Mouse (Mus musculus) CH12.LX (cell line): Measurements from ENCODE around the gene 2810408A11Rik. TPM values are rescaled to one million over a fixed set of nuclear protein-coding genes. Genes with fewer than 3 reads are reported as not detected.

Experiments
- DNase-seq: peaks from one replicate; pipeline ENCODE4 v3.0.0-alpha.2; 2013; ENCODE audit errors: extremely low read depth
- H3K27ac ChIP-seq: 2 replicates; pipeline ENCODE4 v1.5.1; 2012; ENCODE audit warnings: low read depth, mild to moderate bottlenecking, control low read depth, moderate library complexity; ENCODE audit not compliant: insufficient read depth
- H3K27me3 ChIP-seq: replicated peaks from 2 replicates; pipeline ENCODE3; 2012; ENCODE audit warnings: inconsistent platforms
- H3K36me3 ChIP-seq, 2 experiments: replicated peaks in 1 of 2; 2 replicates each; pipeline versions ENCODE3 to v1.6.1; 2012; ENCODE audit warnings: inconsistent platforms in 1 of 2, low read length in 1 of 2, mild to moderate bottlenecking in 1 of 2, mixed read lengths in 1 of 2, moderate library complexity in 1 of 2; ENCODE audit not compliant: control insufficient read depth in 1 of 2, insufficient read depth in 1 of 2
- H3K4me1 ChIP-seq, 2 experiments: 2 replicates each; pipeline ENCODE4 v1.6.1; 2012; ENCODE audit warnings: inconsistent platforms in 1 of 2, moderate library complexity in 1 of 2; ENCODE audit not compliant: insufficient read depth in 2 of 2, control insufficient read depth in 1 of 2
- H3K4me2 ChIP-seq: 2 replicates; pipeline ENCODE4 v1.6.1; 2012; ENCODE audit warnings: low read depth, mild to moderate bottlenecking, control low read depth; ENCODE audit not compliant: poor library complexity, insufficient read depth, severe bottlenecking
- H3K4me3 ChIP-seq, 3 experiments: fragments of 150-350 bp in 1 of 3; sonication (generic) in 1 of 3; replicated peaks in 1 of 3; 2 replicates each; pipeline versions ENCODE3 to v1.5.1; 2011 to 2012; ENCODE audit warnings: low read depth in 2 of 3, low read length in 2 of 3, mild to moderate bottlenecking in 2 of 3, moderate library complexity in 2 of 3, control low read depth in 1 of 3, improper control_type of control experiment in 1 of 3, inconsistent platforms in 1 of 3, mixed read lengths in 1 of 3; ENCODE audit not compliant: poor library complexity in 1 of 3
- H3K79me2 ChIP-seq: replicated peaks from 2 replicates; pipeline ENCODE4 v1.6.1; 2012; ENCODE audit warnings: mild to moderate bottlenecking, moderate library complexity; ENCODE audit not compliant: control insufficient read depth, poor library complexity, insufficient read depth, severe bottlenecking; ENCODE audit errors: extremely low read depth
- H3K9ac ChIP-seq: 2 replicates; pipeline ENCODE4 v1.6.1; 2012; ENCODE audit warnings: low read depth, mild to moderate bottlenecking, control low read depth, moderate library complexity; ENCODE audit not compliant: insufficient read depth
- H3K9me3 ChIP-seq: replicated peaks from 2 replicates; pipeline ENCODE3; 2012; ENCODE audit warnings: low read length, inconsistent platforms, mixed read lengths
- BHLHE40 ChIP-seq: IDR thresholded peaks from 2 replicates; pipeline ENCODE4 v1.6.1; 2011; ENCODE audit warnings: mild to moderate bottlenecking, low read depth, low read length, improper control_type of control experiment
- CHD2 ChIP-seq: IDR thresholded peaks from 2 replicates; pipeline ENCODE4 v1.6.1; 2011; ENCODE audit warnings: low read length, improper control_type of control experiment
- CTCF ChIP-seq, 2 experiments: IDR thresholded peaks in 1 of 2; conservative IDR thresholded peaks in 1 of 2; 2 replicates each; pipeline ENCODE4 v1.5.1; 2011 to 2012; ENCODE audit warnings: low read depth in 2 of 2, low read length in 2 of 2, improper control_type of control experiment in 1 of 2, inconsistent platforms in 1 of 2, mild to moderate bottlenecking in 1 of 2, moderate library complexity in 1 of 2
- E2F4 ChIP-seq: IDR thresholded peaks from 2 replicates; pipeline ENCODE4 v1.6.1; 2011; ENCODE audit warnings: low read depth, low read length, improper control_type of control experiment; ENCODE audit not compliant: insufficient replicate concordance
- ELF1 ChIP-seq: IDR thresholded peaks from 2 replicates; pipeline ENCODE4 v1.6.1; 2014; ENCODE audit warnings: low read depth, mild to moderate bottlenecking, inconsistent platforms, low read length, improper control_type of control experiment
- EP300 ChIP-seq: IDR thresholded peaks from 2 replicates; pipeline ENCODE4 v1.6.1; 2011; ENCODE audit warnings: low read length, improper control_type of control experiment
- GABPA ChIP-seq: IDR thresholded peaks from 2 replicates; pipeline ENCODE4 v1.6.1; 2012; ENCODE audit warnings: low read depth, low read length, improper control_type of control experiment, inconsistent platforms; ENCODE audit not compliant: insufficient replicate concordance
- HCFC1 ChIP-seq: IDR thresholded peaks from 2 replicates; pipeline ENCODE4 v1.6.1; 2012; ENCODE audit warnings: low read depth, mild to moderate bottlenecking, inconsistent platforms, low read length, improper control_type of control experiment
- IRF4 ChIP-seq: IDR thresholded peaks from 2 replicates; pipeline ENCODE4 v1.6.1; 2014; ENCODE audit warnings: low read depth, mild to moderate bottlenecking, inconsistent platforms, low read length, improper control_type of control experiment
- JUN ChIP-seq: IDR thresholded peaks from 2 replicates; pipeline ENCODE4 v1.6.1; 2011; ENCODE audit warnings: low read depth, mild to moderate bottlenecking, low read length, improper control_type of control experiment, moderate library complexity; ENCODE audit not compliant: insufficient read depth
- MAX ChIP-seq: IDR thresholded peaks from 2 replicates; pipeline ENCODE4 v1.6.1; 2011; ENCODE audit warnings: low read length, improper control_type of control experiment
- MAZ ChIP-seq: IDR thresholded peaks from 2 replicates; pipeline ENCODE4 v1.6.1; 2012; ENCODE audit warnings: low read depth, mild to moderate bottlenecking, inconsistent platforms, low read length, improper control_type of control experiment, moderate library complexity
- MEF2A ChIP-seq: IDR thresholded peaks from 2 replicates; pipeline ENCODE4 v1.6.1; 2014; ENCODE audit warnings: low read depth, mild to moderate bottlenecking, inconsistent platforms, low read length, improper control_type of control experiment, borderline replicate concordance
- MXI1 ChIP-seq: IDR thresholded peaks from 2 replicates; pipeline ENCODE4 v1.6.1; 2011; ENCODE audit warnings: mild to moderate bottlenecking, low read depth, low read length, improper control_type of control experiment
- NRF1 ChIP-seq: IDR thresholded peaks from 2 replicates; pipeline ENCODE4 v1.6.1; 2014; ENCODE audit warnings: low read depth, mild to moderate bottlenecking, inconsistent platforms, low read length, improper control_type of control experiment, moderate library complexity
- PAX5 ChIP-seq: IDR thresholded peaks from 2 replicates; pipeline ENCODE4 v1.6.1; 2012; ENCODE audit warnings: low read length, inconsistent platforms, mixed read lengths
- SIN3A ChIP-seq: IDR thresholded peaks from 2 replicates; pipeline ENCODE4 v1.6.1; 2012; ENCODE audit warnings: low read length, improper control_type of control experiment, inconsistent platforms
- TBP ChIP-seq: conservative IDR thresholded peaks from 2 replicates; pipeline ENCODE4 v1.6.1; 2011; ENCODE audit warnings: low read depth, low read length, improper control_type of control experiment
- TCF12 ChIP-seq: IDR thresholded peaks from 2 replicates; pipeline ENCODE4 v1.6.1; 2014; ENCODE audit warnings: low read depth, mild to moderate bottlenecking, inconsistent platforms, low read length, improper control_type of control experiment
- UBTF ChIP-seq: IDR thresholded peaks from 2 replicates; pipeline ENCODE4 v1.6.1; 2012; ENCODE audit warnings: low read depth, mild to moderate bottlenecking, inconsistent platforms, low read length, improper control_type of control experiment, moderate library complexity
- USF1 ChIP-seq: IDR thresholded peaks from 2 replicates; pipeline ENCODE4 v1.6.1; 2014; ENCODE audit warnings: low read depth, mild to moderate bottlenecking, inconsistent platforms, low read length, improper control_type of control experiment
- USF2 ChIP-seq: conservative IDR thresholded peaks from 2 replicates; pipeline ENCODE4 v1.6.1; 2011; ENCODE audit warnings: low read depth, low read length, improper control_type of control experiment
- dilution Hi-C: fragments of 300-500 bp; cut with MboI; formaldehyde crosslinking; loops from 2 replicates; pipeline ENCODE4 v1.14.3; 2020; ENCODE audit warnings: low sequenced_read_pairs; ENCODE audit not compliant: extremely low pct_unique_long_range_greater_than_20kb, extremely low pct_ligation_motif_present
- in situ Hi-C: fragments of 300-500 bp; cut with MboI; formaldehyde crosslinking; loops from 3 replicates; pipeline ENCODE4 v1.14.3; 2019; ENCODE audit warnings: low sequenced_read_pairs, low pct_ligation_motif_present, low pct_unique_long_range_greater_than_20kb, mixed read lengths
- polyA plus RNA-seq: library from polyadenylated mRNA; unstranded; fragments of >175 nt; gene quantifications from 2 replicates; pipeline ENCODE4 v1.2.1, GENCODE M21; 2012; ENCODE audit warnings: low read depth; ENCODE audit not compliant: insufficient read length
- total RNA-seq, 2 experiments: library from RNA; depleted of rRNA; stranded (reverse); fragments of 300-350 nt in 1 of 2; fragments of >200 nt in 1 of 2; gene quantifications; 2 replicates each; pipeline ENCODE4 v1.2.3; 2012 to 2014

2810408A11Rik gene
- total and polyA plus RNA-seq, 3 experiments = 0.33 to 0.86 (median 0.59) TPM

DNA sequence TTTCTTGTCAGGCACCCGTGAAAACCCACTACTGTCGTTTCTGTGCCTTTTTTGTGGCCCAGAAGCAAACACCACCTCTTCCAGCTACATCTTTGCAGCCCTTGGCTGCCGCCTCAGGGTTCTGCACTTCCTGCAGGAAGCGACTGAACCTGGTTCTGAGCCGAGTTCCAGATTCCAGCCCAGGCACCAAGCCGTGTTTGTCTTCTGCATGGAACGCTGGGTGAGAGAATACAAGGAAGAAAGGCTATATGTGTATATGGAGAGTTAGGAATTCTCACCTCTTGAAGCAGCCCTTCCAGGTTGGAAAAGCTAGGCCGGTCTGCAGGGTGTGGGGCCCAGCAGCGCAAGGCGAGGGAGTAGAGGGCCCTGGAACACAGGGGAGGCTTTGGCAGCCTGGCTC lies 46.1 kb downstream of the 2810408A11Rik start:
- Histone ChIP-seq H3K4me1 (peaks cover 6 to 16% of the 10 kb centered on the region in 2 experiments), H3K4me3 (no peak overlapping the region), H3K27ac (no peak overlapping the region), H3K9me3 (no peaks in the 10 kb centered on the region), H3K27me3 (no peaks in the 10 kb centered on the region), H3K79me2 (no peaks in the 10 kb centered on the region), H3K4me2 (no peak overlapping the region), H3K36me3 (peaks cover 0 to 28% of the 10 kb centered on the region in 2 experiments), H3K9ac (no peak overlapping the region)
- in situ Hi-C loops = no loop called here
- no peak for DNase-seq
- dilution Hi-C loops = no loop called here
- TF ChIP-seq UBTF (no peak), MAX (no peak), EP300 (no peak), ELF1 (no peak), HCFC1 (no peak), MAZ (no peak), BHLHE40 (no peak)

GRCm38 (mm10) chr11:69853994-69854393 lies 46.8 kb downstream of the 2810408A11Rik start:
- no peak for DNase-seq
- dilution Hi-C loops = no loop called here
- H3K4me3 ChIP-seq = no peak overlapping the region
- no peaks in the 10 kb centered on the region for H3K27me3 ChIP-seq
- H3K36me3 ChIP-seq = peaks cover 0 to 35% of the 10 kb centered on the region in 2 experiments
- no peaks in the 10 kb centered on the region for H3K9me3 ChIP-seq
- no peak overlapping the region for H3K4me2 ChIP-seq
- no peaks in the 10 kb centered on the region for H3K79me2 ChIP-seq
- TF ChIP-seq USF2 = peak; percentile 75
- TF ChIP-seq SIN3A = no peak
- no peak; the same call in 1 of the 2 replicates for TF ChIP-seq BHLHE40
- peak; percentile 72 for TF ChIP-seq USF1
- no peak overlapping the region for H3K27ac ChIP-seq
- in situ Hi-C loops = no loop called here
- H3K9ac ChIP-seq = no peak overlapping the region
- peaks cover 6 to 20% of the 10 kb centered on the region in 2 experiments for H3K4me1 ChIP-seq

DNA sequence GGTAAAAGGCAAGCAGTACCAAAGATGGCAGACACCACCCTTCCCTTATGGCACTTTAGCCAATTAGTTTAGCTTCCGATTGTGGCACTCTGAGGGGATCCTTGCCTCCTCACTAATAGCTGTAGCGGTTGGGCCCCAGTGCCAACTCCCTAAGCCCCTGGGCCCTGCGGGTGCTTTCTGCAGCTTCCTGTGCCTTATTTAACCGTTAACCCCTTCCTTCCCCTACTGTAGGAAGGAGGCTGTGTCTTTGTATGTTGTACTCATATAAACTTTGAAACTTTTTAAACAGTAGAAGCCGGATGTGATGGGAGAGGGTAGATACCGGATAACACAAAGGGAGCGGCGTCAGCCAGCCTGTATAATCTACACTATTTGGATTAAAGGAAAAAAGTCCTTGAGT lies 50.0 kb downstream of the 2810408A11Rik start:
- dilution Hi-C loops = no loop called here
- H3K79me2 ChIP-seq = no peaks in the 10 kb centered on the region
- peaks cover 5 to 24% of the 10 kb centered on the region in 2 experiments for H3K4me1 ChIP-seq
- TF ChIP-seq E2F4 = no peak
- TF ChIP-seq GABPA = no peak
- TF ChIP-seq USF2 = no peak
- TF ChIP-seq EP300 = no peak
- no peak for TF ChIP-seq IRF4
- no peak for TF ChIP-seq JUN
- TF ChIP-seq ELF1 = no peak
- no peak for TF ChIP-seq TCF12
- no peak for TF ChIP-seq PAX5
- TF ChIP-seq MAX = no peak
- no peak for TF ChIP-seq NRF1
- TF ChIP-seq MAZ = no peak
- TF ChIP-seq MEF2A = no peak
- TF ChIP-seq CHD2 = no peak
- TF ChIP-seq MXI1 = no peak
- no peak for TF ChIP-seq TBP
- TF ChIP-seq CTCF (conservative IDR thresholded peaks at IDR 0.05 in 1 of 2, IDR thresholded peaks at IDR 0.05 in 1 of 2; ENCODE audit: low read depth in 2 of 2, low read length in 2 of 2) = no peak
- no peak overlapping the region for H3K4me2 ChIP-seq
- H3K9me3 ChIP-seq = no peaks in the 10 kb centered on the region
- H3K36me3 ChIP-seq = peaks cover 0 to 47% of the 10 kb centered on the region in 2 experiments
- H3K27ac ChIP-seq = no peak overlapping the region
- H3K9ac ChIP-seq = no peak overlapping the region
- H3K4me3 ChIP-seq = no peak overlapping the region
- no peaks in the 10 kb centered on the region for H3K27me3 ChIP-seq
- DNase-seq = no peak
- in situ Hi-C loops = no loop called here
